19 mouse cellular contexts compared by ENCODE assay signal in genomic region chrX:16761430-16761829, GRCm38 (mm10). TPM values are rescaled to one million over a fixed set of nuclear protein-coding genes. Genes with fewer than 3 reads are reported as not detected.
DNase-seq lines count a peak whose midpoint lies in the region; ATAC-seq and TF ChIP-seq lines count a peak whose summit lies in the region.
"Had no signal": no experiment of that assay in that cellular context is flagged by ENCODE, and none has a peak within 500 bp of the region (broad histone marks: within the 10 kb centered on the region; RNA-seq: fewer than 3 reads in every experiment).

No protein-coding gene starts in this region.

- no peak for TF ChIP-seq CTCF in lung, adult 2 months (IDR thresholded peaks at IDR 0.05; ENCODE audit: insufficient read depth, low read length)

- H3K9ac ChIP-seq in liver, embryonic 12.5 days, result no peak overlapping the region
- H3K9ac ChIP-seq: forebrain, embryonic 15.5 days; hindbrain, embryonic 15.5 days; liver, embryonic 15.5 days; midbrain, embryonic 13.5 days; neural tube, embryonic 12.5 days had no signal

- intact Hi-C loops in heart, postnatal 36 days (cut with DNase I), result no loop called here

- H3K27me3 ChIP-seq in liver, embryonic 12.5 days (replicated peaks), result no peaks in the 10 kb centered on the region
- H3K27me3 ChIP-seq: forebrain, embryonic 15.5 days; hindbrain, embryonic 15.5 days; liver, embryonic 15.5 days; midbrain, embryonic 13.5 days; neural tube, embryonic 12.5 days had no signal

- 52% methylated on average over 3 of the region's 3 CpGs for WGBS in lung, adult 2 months
- WGBS in liver, embryonic 12.5 days (ENCODE audit: insufficient replicate concordance), result 23% methylated on average over 3 of the region's 3 CpGs

- no peaks in the 10 kb centered on the region for H3K36me3 ChIP-seq in liver, embryonic 12.5 days
- H3K36me3 ChIP-seq: forebrain, embryonic 15.5 days; hindbrain, embryonic 15.5 days; liver, embryonic 15.5 days; midbrain, embryonic 13.5 days; neural tube, embryonic 12.5 days had no signal

- H3K27ac ChIP-seq in liver, embryonic 12.5 days, result no peak overlapping the region
- H3K27ac ChIP-seq: forebrain, embryonic 15.5 days; heart, adult 2 months; hindbrain, embryonic 15.5 days; liver, embryonic 15.5 days; midbrain, embryonic 13.5 days; neural tube, embryonic 12.5 days had no signal

- ATAC-seq in liver, embryonic 12.5 days, result no peak
- ATAC-seq: forebrain, embryonic 15.5 days; midbrain, embryonic 13.5 days had no signal

- TF ChIP-seq POLR2A in lung, adult 2 months (IDR thresholded peaks at IDR 0.05; ENCODE audit: borderline replicate concordance, extremely low read depth, low read depth, low read length), result no peak

- no peaks in the 10 kb centered on the region; the same call in 1 of the 2 replicates for H3K4me1 ChIP-seq in lung, adult 2 months (ENCODE audit: control insufficient read depth, insufficient read depth, low read length)
- no peaks in the 10 kb centered on the region for H3K4me1 ChIP-seq in liver, embryonic 12.5 days
- H3K4me1 ChIP-seq: forebrain, embryonic 15.5 days; hindbrain, embryonic 15.5 days; liver, embryonic 15.5 days; midbrain, embryonic 13.5 days; neural tube, embryonic 12.5 days had no signal

- DNase-seq in urinary bladder, adult 18-20 months (ENCODE audit: low spot score in 2 of 2), result peak; percentile 3 to 9
- DNase-seq in urinary bladder, postnatal 10 days (ENCODE audit: low spot score), result no peak
- peak; percentile 13 for DNase-seq in lung, adult 2 months
- DNase-seq in lung, postnatal 25 days (ENCODE audit: low spot score), result peak; percentile 16
- peak; percentile 8 for DNase-seq in yolk sac, embryonic 10.5 days (ENCODE audit: low spot score)
- no peak for DNase-seq in heart, postnatal 36 days
- DNase-seq: cerebellum, adult 8-10 months; gastrocnemius, postnatal 14 days; heart, adult 2 months; heart, postnatal 4 days; kidney, adult 18-20 months; right cerebral cortex, adult 18-20 months had no signal

- no peak overlapping the region for H3K4me2 ChIP-seq in liver, embryonic 12.5 days
- H3K4me2 ChIP-seq: forebrain, embryonic 15.5 days; hindbrain, embryonic 15.5 days; liver, embryonic 15.5 days; midbrain, embryonic 13.5 days; neural tube, embryonic 12.5 days had no signal

- no peaks in the 10 kb centered on the region for H3K9me3 ChIP-seq in liver, embryonic 12.5 days (replicated peaks)
- H3K9me3 ChIP-seq: forebrain, embryonic 15.5 days; hindbrain, embryonic 15.5 days; liver, embryonic 15.5 days; midbrain, embryonic 13.5 days; neural tube, embryonic 12.5 days had no signal

- no peak overlapping the region for H3K4me3 ChIP-seq in lung, adult 2 months (replicated peaks; ENCODE audit: extremely low read depth, low read depth, low read length)
- no peak overlapping the region for H3K4me3 ChIP-seq in liver, embryonic 12.5 days
- H3K4me3 ChIP-seq: erythroblast, embryonic 14.5 days; forebrain, embryonic 15.5 days; heart, adult 2 months; hindbrain, embryonic 15.5 days; liver, embryonic 15.5 days; midbrain, embryonic 13.5 days; neural tube, embryonic 12.5 days had no signal

RNA-seq across cellular contexts. Expression of gene Maob, which starts 55.7 kb away (rescaled TPM):
- polyA plus RNA-seq in lung, adult 2 months (2012; rRNA removed), result 10.8 and 16.4 TPM in 2 replicates
- polyA plus RNA-seq in liver, embryonic 12.5 days (2016; fragmentation: Nextera tagmentation; extraction: Ambion mirVana), result 24.2 and 25.2 TPM in 2 replicates
- 10 to 100 TPM; 28.1 to 39.0 TPM for total RNA-seq in heart, postnatal 36 days (2021)

Comparison
In these comparisons a context has a peak if more than half of its experiments do, and no peak if none do; other contexts are left out.
1. DNase-seq: peak in urinary bladder, adult 18-20 months (2 of 2), lung, adult 2 months (single experiment), lung, postnatal 25 days (single experiment) and yolk sac, embryonic 10.5 days (single experiment); none in urinary bladder, postnatal 10 days (single experiment) and heart, postnatal 36 days (0 of 2).